Mouse (Mus musculus) embryonic facial prominence, embryonic 12.5 days (tissue): Measurements from ENCODE around the gene Hexb. TPM values are rescaled to one million over a fixed set of nuclear protein-coding genes. Genes with fewer than 3 reads are reported as not detected.

Experiments used
- ATAC-seq: fragments of 200-750 bp; cut with Nextera tagmentation; 2 replicates; pipeline ENCODE4 v1.8.0; 2017; ENCODE audit not compliant: insufficient number of reproducible peaks, insufficient read depth, low FRiP score, low TSS enrichment
- H3K27ac ChIP-seq: fragments of 300-500 bp; sonication (generic); 2 replicates; pipeline ENCODE4 v1.5.1; 2016; ENCODE audit warnings: mild to moderate bottlenecking
- H3K27me3 ChIP-seq: fragments of 300-500 bp; sonication (generic); 2 replicates; pipeline ENCODE4 v1.6.1; 2016; ENCODE audit warnings: mild to moderate bottlenecking, moderate library complexity
- H3K36me3 ChIP-seq: fragments of 300-500 bp; sonication (generic); 2 replicates; pipeline ENCODE4 v1.6.1; 2016; ENCODE audit warnings: mild to moderate bottlenecking
- H3K4me1 ChIP-seq: fragments of 300-500 bp; sonication (generic); 2 replicates; pipeline ENCODE4 v1.6.1; 2016
- H3K4me2 ChIP-seq: fragments of 300-500 bp; sonication (generic); replicated peaks from 2 replicates; pipeline ENCODE4 v1.6.1; 2016; ENCODE audit warnings: mild to moderate bottlenecking, moderate library complexity
- H3K4me3 ChIP-seq: fragments of 300-500 bp; sonication (generic); 2 replicates; pipeline ENCODE4 v1.5.1; 2016; ENCODE audit warnings: mild to moderate bottlenecking
- H3K9ac ChIP-seq: fragments of 300-500 bp; sonication (generic); 2 replicates; pipeline ENCODE4 v1.6.1; 2016; ENCODE audit warnings: mild to moderate bottlenecking, moderate library complexity
- H3K9me3 ChIP-seq: fragments of 300-500 bp; sonication (generic); 2 replicates; pipeline ENCODE4 v1.6.1; 2016; ENCODE audit warnings: mild to moderate bottlenecking, moderate library complexity
- WGBS: fragments of 180-500 bp; shearing (Covaris S2); methylation state at CpG from one replicate; pipeline ENCODE4 v1.1.7; 2016; 5-methylcytosine and 5-hydroxymethylcytosine counted together
- polyA plus RNA-seq: library from polyadenylated mRNA; unstranded; fragments of >200 nt; fragmentation: Nextera tagmentation; extraction: Ambion mirVana; gene quantifications from 2 replicates; pipeline ENCODE4 v1.2.1, GENCODE M21; 2016

Hexb gene
- polyA plus RNA-seq, 1 experiment from 2014 or later: 29.8 TPM

GRCm38 (mm10) chr13:97199123-97199522 lies 966 bp upstream of the Hexb start:
- no peaks in the 10 kb centered on the region for H3K36me3 ChIP-seq
- no peaks in the 10 kb centered on the region for H3K4me1 ChIP-seq
- no peak overlapping the region for H3K4me3 ChIP-seq
- no peak overlapping the region for H3K4me2 ChIP-seq
- H3K9me3 ChIP-seq: no peaks in the 10 kb centered on the region
- WGBS: 74% methylated on average over 2 of the region's 2 CpGs
- no peak for ATAC-seq
- no peaks in the 10 kb centered on the region for H3K27me3 ChIP-seq
- no peak overlapping the region for H3K9ac ChIP-seq
- no peak overlapping the region for H3K27ac ChIP-seq

- Histone ChIP-seq H3K4me3 (no peak overlapping the region), H3K4me1 (no peaks in the 10 kb centered on the region), H3K27ac (no peak overlapping the region), H3K9me3 (no peaks in the 10 kb centered on the region), H3K36me3 (no peaks in the 10 kb centered on the region), H3K27me3 (no peaks in the 10 kb centered on the region), H3K4me2 (no peak overlapping the region), H3K9ac (no peak overlapping the region)
- WGBS: 83% methylated on average over 2 of the region's 2 CpGs
- ATAC-seq: no peak
Measured at GRCm38 (mm10) chr13:97196925-97197218, 1.3 kb downstream of the Hexb start.

GRCm38 (mm10) chr13:97196186-97196924 lies 1.8 kb downstream of the Hexb start:
- Histone ChIP-seq H3K36me3 (no peaks in the 10 kb centered on the region), H3K4me2 (no peak overlapping the region), H3K27me3 (no peaks in the 10 kb centered on the region), H3K9ac (no peak overlapping the region), H3K27ac (no peak overlapping the region), H3K4me3 (no peak overlapping the region), H3K9me3 (no peaks in the 10 kb centered on the region), H3K4me1 (no peaks in the 10 kb centered on the region)
- no peak for ATAC-seq
- WGBS: 64% methylated on average over 12 of the region's 12 CpGs

GRCm38 (mm10) chr13:97193420-97193819 lies 4.7 kb downstream of the Hexb start:
- Histone ChIP-seq H3K4me2 (no peak overlapping the region), H3K4me1 (no peaks in the 10 kb centered on the region), H3K9me3 (no peaks in the 10 kb centered on the region), H3K36me3 (no peaks in the 10 kb centered on the region), H3K4me3 (no peak overlapping the region), H3K27me3 (no peaks in the 10 kb centered on the region), H3K9ac (no peak overlapping the region), H3K27ac (no peak overlapping the region)
- ATAC-seq: no peak
- 71% methylated on average over 7 of the region's 7 CpGs for WGBS

GRCm38 (mm10) chr13:97192649-97193048 lies 5.5 kb downstream of the Hexb start:
- 86% methylated on average over 11 of the region's 11 CpGs for WGBS

GRCm38 (mm10) chr13:97187693-97188092 lies 10.5 kb downstream of the Hexb start:
- no peak for ATAC-seq
- H3K27me3 ChIP-seq: no peaks in the 10 kb centered on the region
- no peaks in the 10 kb centered on the region for H3K4me1 ChIP-seq
- H3K9ac ChIP-seq: no peak overlapping the region
- no peak overlapping the region for H3K27ac ChIP-seq
- H3K36me3 ChIP-seq: no peaks in the 10 kb centered on the region
- no peak overlapping the region for H3K4me2 ChIP-seq
- 84% methylated on average over 5 of the region's 5 CpGs for WGBS
- H3K4me3 ChIP-seq: no peak overlapping the region
- H3K9me3 ChIP-seq: no peaks in the 10 kb centered on the region

More at GRCm38 (mm10) chr13:97192649-97193048, 5.5 kb downstream of the Hexb start:
- H3K9me3 ChIP-seq: no peaks in the 10 kb centered on the region
- H3K4me3 ChIP-seq: no peak overlapping the region
- H3K36me3 ChIP-seq: no peaks in the 10 kb centered on the region
- H3K4me1 ChIP-seq: no peaks in the 10 kb centered on the region
- no peak overlapping the region for H3K4me2 ChIP-seq
- H3K27me3 ChIP-seq: no peaks in the 10 kb centered on the region
- ATAC-seq: no peak
- no peak overlapping the region for H3K27ac ChIP-seq
- no peak overlapping the region for H3K9ac ChIP-seq

- no peak overlapping the region for H3K9ac ChIP-seq
- no peaks in the 10 kb centered on the region for H3K27me3 ChIP-seq
- H3K4me3 ChIP-seq: no peak overlapping the region
- H3K4me1 ChIP-seq: no peaks in the 10 kb centered on the region
- no peak overlapping the region for H3K27ac ChIP-seq
- WGBS: 82% methylated on average over 4 of the region's 4 CpGs
- no peak overlapping the region for H3K4me2 ChIP-seq
- ATAC-seq: no peak
- no peaks in the 10 kb centered on the region for H3K36me3 ChIP-seq
- H3K9me3 ChIP-seq: no peaks in the 10 kb centered on the region
Measured at GRCm38 (mm10) chr13:97186346-97186745, 11.8 kb downstream of the Hexb start.

- Histone ChIP-seq H3K9me3 (no peaks in the 10 kb centered on the region), H3K27ac (no peak overlapping the region), H3K36me3 (peaks cover 6% of the 10 kb centered on the region; the same call in 1 of the 2 replicates), H3K4me1 (no peaks in the 10 kb centered on the region), H3K4me3 (no peak overlapping the region), H3K27me3 (no peaks in the 10 kb centered on the region), H3K4me2 (no peak overlapping the region), H3K9ac (no peak overlapping the region)
- WGBS: 88% methylated on average over 5 of the region's 5 CpGs
- ATAC-seq: no peak
Measured at GRCm38 (mm10) chr13:97184656-97185055, 13.5 kb downstream of the Hexb start.

- Histone ChIP-seq H3K9me3 (no peaks in the 10 kb centered on the region), H3K27me3 (no peaks in the 10 kb centered on the region), H3K9ac (no peak overlapping the region), H3K4me2 (no peak overlapping the region), H3K36me3 (peaks cover 8% of the 10 kb centered on the region; the same call in 1 of the 2 replicates), H3K27ac (no peak overlapping the region), H3K4me3 (no peak overlapping the region), H3K4me1 (no peaks in the 10 kb centered on the region)
- no peak for ATAC-seq
- WGBS: 92% methylated on average over 2 of the region's 2 CpGs
Measured at GRCm38 (mm10) chr13:97184168-97184567, 14.0 kb downstream of the Hexb start.

GRCm38 (mm10) chr13:97182821-97183220 lies 15.3 kb downstream of the Hexb start:
- H3K4me3 ChIP-seq: no peak overlapping the region
- H3K9me3 ChIP-seq: no peaks in the 10 kb centered on the region
- WGBS: 72% methylated on average over 4 of the region's 4 CpGs
- no peaks in the 10 kb centered on the region for H3K27me3 ChIP-seq
- ATAC-seq: no peak
- H3K27ac ChIP-seq: no peak overlapping the region
- H3K9ac ChIP-seq: no peak overlapping the region
- no peaks in the 10 kb centered on the region for H3K4me1 ChIP-seq
- H3K4me2 ChIP-seq: no peak overlapping the region
- peaks cover 14% of the 10 kb centered on the region for H3K36me3 ChIP-seq

GRCm38 (mm10) chr13:97180113-97180828 lies 17.9 kb downstream of the Hexb start:
- 76% methylated on average over 6 of the region's 6 CpGs for WGBS
- Histone ChIP-seq H3K27me3 (no peaks in the 10 kb centered on the region), H3K4me2 (no peak overlapping the region), H3K9me3 (no peaks in the 10 kb centered on the region), H3K9ac (no peak overlapping the region), H3K27ac (no peak overlapping the region), H3K4me3 (no peak overlapping the region), H3K4me1 (no peaks in the 10 kb centered on the region), H3K36me3 (peaks cover 27% of the 10 kb centered on the region)
- no peak for ATAC-seq

- peaks cover 40% of the 10 kb centered on the region for H3K36me3 ChIP-seq
Measured at GRCm38 (mm10) chr13:97178943-97179342, 19.2 kb downstream of the Hexb start.

More at GRCm38 (mm10) chr13:97178943-97179342, 19.2 kb downstream of the Hexb start:
- Histone ChIP-seq H3K4me2 (no peak overlapping the region), H3K4me3 (no peak overlapping the region), H3K27ac (no peak overlapping the region), H3K27me3 (no peaks in the 10 kb centered on the region), H3K9ac (no peak overlapping the region), H3K9me3 (no peaks in the 10 kb centered on the region), H3K4me1 (no peaks in the 10 kb centered on the region)
- ATAC-seq: no peak
- 72% methylated on average over 7 of the region's 7 CpGs for WGBS
